Mouse (Mus musculus) forebrain, postnatal 0 days (tissue): Measurements from ENCODE around the gene Cbx2. TPM values are rescaled to one million over a fixed set of nuclear protein-coding genes. Genes with fewer than 3 reads are reported as not detected.

ENCODE experiments used
- ATAC-seq: fragments of 200-750 bp; cut with Nextera tagmentation; 2 replicates; pipeline ENCODE4 v1.8.0; 2017; ENCODE audit warnings: mild to moderate bottlenecking, moderate library complexity
- DNase-seq: peaks from one replicate; pipeline ENCODE4 v3.0.0-alpha.2; 2015
- H3K27ac ChIP-seq: fragments of 300-500 bp; sonication (generic); 2 replicates; pipeline ENCODE4 v1.5.1; 2014; ENCODE audit warnings: low read depth, mild to moderate bottlenecking, antibody characterized with exemption, low read length, moderate library complexity, mixed read lengths
- H3K27me3 ChIP-seq: fragments of 300-500 bp; sonication (generic); 2 replicates; pipeline ENCODE4 v1.6.1; 2014; ENCODE audit warnings: mild to moderate bottlenecking, low read length, mixed read lengths; ENCODE audit not compliant: insufficient read depth
- H3K36me3 ChIP-seq: fragments of 300-500 bp; sonication (generic); 2 replicates; pipeline ENCODE4 v1.6.1; 2014; ENCODE audit warnings: mild to moderate bottlenecking, moderate library complexity; ENCODE audit not compliant: insufficient read depth
- H3K4me1 ChIP-seq: fragments of 300-500 bp; sonication (generic); 2 replicates; pipeline ENCODE4 v1.6.1; 2014; ENCODE audit warnings: antibody characterized with exemption; ENCODE audit not compliant: insufficient read depth
- H3K4me2 ChIP-seq: fragments of 300-500 bp; sonication (generic); 2 replicates; pipeline ENCODE4 v1.6.1; 2014; ENCODE audit warnings: low read depth, mild to moderate bottlenecking, moderate library complexity
- H3K4me3 ChIP-seq: fragments of 300-500 bp; sonication (generic); 2 replicates; pipeline ENCODE4 v1.5.1; 2014; ENCODE audit warnings: low read depth, low read length, mixed read lengths
- H3K9ac ChIP-seq: fragments of 300-500 bp; sonication (generic); 2 replicates; pipeline ENCODE4 v1.6.1; 2014; ENCODE audit warnings: mild to moderate bottlenecking
- H3K9me3 ChIP-seq: fragments of 300-500 bp; sonication (generic); 2 replicates; pipeline ENCODE4 v1.6.1; 2016; ENCODE audit warnings: low read length
- CTCF ChIP-seq: sonication (generic); IDR thresholded peaks from 2 replicates; pipeline ENCODE4 v1.5.1; 2016; ENCODE audit warnings: antibody characterized with exemption, control low read depth, low read depth
- WGBS: fragments of 180-500 bp; shearing (Covaris S2); extraction: QIAGEN DNeasy Blood & Tissue Kit; methylation state at CpG from one replicate; pipeline ENCODE4 v1.1.7; 2014; 5-methylcytosine and 5-hydroxymethylcytosine counted together
- polyA plus RNA-seq: library from polyadenylated mRNA; unstranded; fragments of >200 nt; fragmentation: Nextera tagmentation; extraction: Ambion mirVana; gene quantifications from 2 replicates; pipeline ENCODE4 v1.2.1, GENCODE M21; 2015
- total RNA-seq: library from RNA; depleted of rRNA; stranded (reverse); fragments of >200 nt; gene quantifications from 2 replicates; pipeline ENCODE4 v1.2.3, GENCODE M21; 2014

Cbx2 gene
- total and polyA plus RNA-seq, 2 experiments from 2014 or later = 6.4 to 15.2 TPM

DNA sequence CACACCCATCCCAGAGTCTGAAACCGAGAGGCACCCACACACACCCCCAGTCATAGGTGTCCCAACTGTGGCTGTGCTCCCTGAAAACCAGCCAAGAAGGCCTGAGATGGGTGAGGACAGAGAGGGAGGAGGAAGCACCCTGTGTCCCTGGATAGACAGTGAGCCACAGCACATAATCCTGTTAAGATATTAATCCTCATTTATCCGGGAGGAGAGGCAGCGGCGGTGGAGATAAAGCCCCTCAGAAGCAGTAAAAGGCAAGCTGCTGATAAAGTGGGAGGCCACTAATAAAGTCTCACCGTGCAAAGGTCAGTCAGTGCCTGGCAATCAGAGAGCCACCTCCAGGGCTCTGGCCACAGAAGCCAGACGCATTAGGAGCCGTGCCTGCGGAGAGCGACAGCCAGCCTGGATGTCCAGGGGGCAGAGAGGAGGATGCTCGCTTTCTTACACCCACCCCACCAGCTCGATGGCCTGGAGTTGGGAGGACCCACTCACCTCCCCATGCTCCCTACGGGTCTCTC lies 40.1 kb upstream of the Cbx2 start:
- no peak for TF ChIP-seq CTCF
- Histone ChIP-seq H3K27me3 (no peaks in the 10 kb centered on the region), H3K36me3 (no peaks in the 10 kb centered on the region), H3K4me1 (no peaks in the 10 kb centered on the region), H3K9me3 (no peaks in the 10 kb centered on the region), H3K9ac (no peak overlapping the region), H3K4me2 (no peak overlapping the region), H3K4me3 (no peak overlapping the region), H3K27ac (no peak overlapping the region)
- 46% methylated on average over 12 of the region's 12 CpGs for WGBS
- ATAC-seq (no peak), DNase-seq (no peak)

DNA sequence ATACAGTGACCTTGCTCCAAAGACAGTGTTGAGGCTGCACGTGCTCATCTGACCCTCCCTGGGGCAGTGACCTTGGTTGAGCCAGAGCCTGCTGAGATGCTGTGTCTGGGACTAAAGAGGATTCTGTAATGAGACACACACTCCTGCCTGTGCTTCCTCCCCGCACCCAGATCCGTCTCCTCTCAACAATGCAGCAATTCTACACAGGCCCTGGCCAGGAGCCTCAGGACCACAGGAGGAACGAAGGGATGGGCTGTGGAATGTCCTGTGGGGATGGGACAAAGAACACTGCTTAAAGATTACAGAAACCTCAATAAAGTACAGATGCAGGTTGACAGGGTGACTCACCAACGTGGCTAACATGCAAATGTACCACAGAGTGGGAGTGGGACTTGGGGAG lies 37.2 kb upstream of the Cbx2 start:
- no peak for TF ChIP-seq CTCF
- Histone ChIP-seq H3K36me3 (no peaks in the 10 kb centered on the region), H3K27me3 (no peaks in the 10 kb centered on the region), H3K4me1 (no peaks in the 10 kb centered on the region), H3K4me2 (no peak overlapping the region), H3K9me3 (no peaks in the 10 kb centered on the region), H3K4me3 (no peak overlapping the region), H3K9ac (no peak overlapping the region), H3K27ac (no peak overlapping the region)
- DNase-seq (no peak), ATAC-seq (no peak)
- 59% methylated on average over 5 of the region's 5 CpGs for WGBS

- H3K4me2 ChIP-seq = no peak within 1 kb of the TSS
Measured at GRCm38 (mm10) chr11:118987999-118988398, 34.8 kb upstream of the Cbx2 start, which contains the start of gene Enpp7. TSS of gene Enpp7 (plus strand) at chr11:118988188.

GRCm38 (mm10) chr11:118992781-118993180 lies 30.0 kb upstream of the Cbx2 start:
- Histone ChIP-seq H3K4me3 (no peak overlapping the region), H3K27me3 (no peaks in the 10 kb centered on the region), H3K4me2 (no peak overlapping the region), H3K9ac (no peak overlapping the region), H3K36me3 (no peaks in the 10 kb centered on the region), H3K9me3 (no peaks in the 10 kb centered on the region), H3K27ac (no peak overlapping the region), H3K4me1 (no peaks in the 10 kb centered on the region)
- no peak for DNase-seq
- WGBS = 83% methylated on average over 3 of the region's 3 CpGs
- ATAC-seq = no peak
- TF ChIP-seq CTCF = no peak

More at GRCm38 (mm10) chr11:118987999-118988398, 34.8 kb upstream of the Cbx2 start, which contains the start of gene Enpp7:
- Histone ChIP-seq H3K9ac (no peak within 1 kb of the TSS), H3K27ac (no peak within 1 kb of the TSS), H3K9me3 (no peaks in the 10 kb centered on the region), H3K36me3 (no peaks in the 10 kb centered on the region), H3K27me3 (no peaks in the 10 kb centered on the region), H3K4me1 (no peaks in the 10 kb centered on the region), H3K4me3 (no peak within 1 kb of the TSS)
- DNase-seq (no peak), ATAC-seq (no peak)
- TF ChIP-seq CTCF = no peak
- WGBS = 92% methylated on average over 10 of the region's 10 CpGs

GRCm38 (mm10) chr11:118995448-118995847 lies 27.3 kb upstream of the Cbx2 start:
- DNase-seq = no peak
- Histone ChIP-seq H3K9me3 (no peaks in the 10 kb centered on the region), H3K9ac (no peak overlapping the region), H3K4me3 (no peak overlapping the region), H3K4me2 (no peak overlapping the region), H3K4me1 (no peaks in the 10 kb centered on the region), H3K27ac (no peak overlapping the region), H3K27me3 (no peaks in the 10 kb centered on the region), H3K36me3 (no peaks in the 10 kb centered on the region)
- ATAC-seq = no peak
- WGBS = 24% methylated on average over 4 of the region's 4 CpGs
- peak; percentile 23; the same call in 1 of the 2 replicates for TF ChIP-seq CTCF

DNA sequence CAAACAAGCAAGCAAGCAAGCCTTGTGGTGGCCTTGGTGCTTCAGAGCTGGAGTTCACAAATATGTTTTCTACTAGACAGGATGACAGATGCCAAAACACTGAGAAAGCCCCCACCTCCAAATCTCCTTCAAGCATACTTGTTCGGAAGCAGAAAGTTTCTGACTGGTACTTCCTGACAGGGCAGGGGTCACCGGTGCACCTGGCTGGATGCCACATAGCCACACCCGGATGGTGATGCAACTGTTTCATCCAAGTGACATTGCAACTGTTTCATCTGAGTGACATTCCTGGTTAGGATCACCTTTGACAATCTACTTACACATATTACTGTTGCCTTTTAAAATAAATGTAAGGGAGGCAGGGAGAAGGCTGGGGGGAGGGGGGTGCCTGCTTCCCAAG lies 25.6 kb upstream of the Cbx2 start:
- Histone ChIP-seq H3K27me3 (no peaks in the 10 kb centered on the region), H3K4me3 (no peak overlapping the region), H3K4me1 (no peaks in the 10 kb centered on the region), H3K4me2 (no peak overlapping the region), H3K36me3 (no peaks in the 10 kb centered on the region), H3K9me3 (no peaks in the 10 kb centered on the region), H3K9ac (no peak overlapping the region), H3K27ac (no peak overlapping the region)
- 88% methylated on average over 3 of the region's 3 CpGs for WGBS
- no peak for ATAC-seq
- TF ChIP-seq CTCF = no peak
- DNase-seq = no peak

DNA sequence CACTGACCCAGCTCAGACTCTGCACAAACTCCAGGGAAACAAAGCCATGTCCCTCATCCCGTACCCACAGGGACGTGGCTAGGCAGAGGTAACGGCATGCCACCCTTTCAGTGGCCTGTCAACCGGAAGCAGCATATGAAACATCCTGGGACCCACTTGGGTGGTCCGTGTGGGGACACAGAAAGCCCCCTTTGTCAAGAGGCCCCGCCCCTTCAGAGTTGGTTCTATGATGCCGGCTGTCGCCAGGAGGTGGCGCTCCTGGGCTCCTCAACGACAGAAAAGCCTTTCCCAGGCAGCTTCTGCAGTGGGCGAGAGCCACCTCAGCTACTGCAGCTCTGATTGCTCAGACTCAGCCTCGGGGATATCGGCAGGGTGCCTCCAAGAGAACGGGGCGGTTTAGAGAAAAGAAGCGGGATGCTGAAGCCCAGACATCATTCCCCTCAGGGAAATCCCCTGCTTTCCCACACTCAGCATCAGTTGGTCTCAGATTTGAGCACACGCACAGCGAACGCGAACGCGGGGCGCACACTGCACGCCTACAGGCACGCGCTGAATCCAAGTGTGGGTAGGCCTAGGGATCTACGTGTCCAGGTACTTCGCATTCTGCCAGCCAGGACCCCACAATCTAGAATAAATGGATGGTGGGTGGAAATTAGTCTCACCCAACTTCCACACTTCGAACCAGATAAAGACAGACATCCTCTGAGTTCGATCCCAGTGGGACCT lies 24.1 kb upstream of the Cbx2 start:
- Histone ChIP-seq H3K4me2 (peak overlapping the region; percentile 51), H3K4me1 (no peaks in the 10 kb centered on the region), H3K27me3 (no peaks in the 10 kb centered on the region), H3K27ac (peak overlapping the region; percentile 24; the same call in 1 of the 2 replicates), H3K9ac (peak overlapping the region; percentile 29; the same call in 1 of the 2 replicates), H3K9me3 (no peaks in the 10 kb centered on the region), H3K36me3 (no peaks in the 10 kb centered on the region), H3K4me3 (peak overlapping the region; percentile 22)
- WGBS = 3% methylated on average over 30 of the region's 30 CpGs
- peak; percentile 92 for ATAC-seq
- TF ChIP-seq CTCF = peak; percentile 94
- peak; percentile 97 for DNase-seq
